Mouse (Mus musculus) adrenal gland, postnatal 25 days (tissue): ENCODE measurements around the gene Adcy6. TPM values are rescaled to one million over a fixed set of nuclear protein-coding genes. Genes with fewer than 3 reads are reported as not detected.
A peak's percentile ranks its signal among the peaks of the same experiment; 100 is the strongest.
"Not testable (repeated sequence)": the region's sequence is repeated elsewhere in the genome, so short reads cannot be mapped to it uniquely, and the experiment has no call there.

Experiments used
- DNase-seq: peaks from one replicate; pipeline ENCODE4 v3.0.0; 2021; ENCODE audit warnings: mixed read lengths
- total RNA-seq: library from RNA; stranded (reverse); gene quantifications from 2 replicates; pipeline ENCODE4 v1.2.3, GENCODE M21; 2021

Adcy6 gene
- total RNA-seq, 1 experiment from 2014 or later, result 48.9 TPM

DNA sequence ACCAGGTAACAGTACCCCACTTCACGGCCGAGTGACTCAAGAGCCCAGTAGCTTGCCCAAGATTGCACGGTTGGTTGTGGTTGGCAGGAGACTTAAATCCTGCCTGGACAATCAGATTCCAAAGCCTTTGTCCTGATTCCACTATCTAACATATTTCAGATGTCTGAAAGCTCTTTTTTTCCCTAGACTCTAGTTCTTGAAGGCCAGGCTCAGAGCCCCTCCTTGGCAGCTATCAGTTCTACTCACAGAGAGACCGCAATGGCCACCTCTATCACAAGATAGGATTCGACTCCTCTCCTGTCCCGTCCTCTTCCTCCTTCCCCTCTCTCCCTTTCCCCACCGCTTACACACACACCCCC lies 8.1 kb downstream of the Adcy6 start:
- no peak for DNase-seq

DNA sequence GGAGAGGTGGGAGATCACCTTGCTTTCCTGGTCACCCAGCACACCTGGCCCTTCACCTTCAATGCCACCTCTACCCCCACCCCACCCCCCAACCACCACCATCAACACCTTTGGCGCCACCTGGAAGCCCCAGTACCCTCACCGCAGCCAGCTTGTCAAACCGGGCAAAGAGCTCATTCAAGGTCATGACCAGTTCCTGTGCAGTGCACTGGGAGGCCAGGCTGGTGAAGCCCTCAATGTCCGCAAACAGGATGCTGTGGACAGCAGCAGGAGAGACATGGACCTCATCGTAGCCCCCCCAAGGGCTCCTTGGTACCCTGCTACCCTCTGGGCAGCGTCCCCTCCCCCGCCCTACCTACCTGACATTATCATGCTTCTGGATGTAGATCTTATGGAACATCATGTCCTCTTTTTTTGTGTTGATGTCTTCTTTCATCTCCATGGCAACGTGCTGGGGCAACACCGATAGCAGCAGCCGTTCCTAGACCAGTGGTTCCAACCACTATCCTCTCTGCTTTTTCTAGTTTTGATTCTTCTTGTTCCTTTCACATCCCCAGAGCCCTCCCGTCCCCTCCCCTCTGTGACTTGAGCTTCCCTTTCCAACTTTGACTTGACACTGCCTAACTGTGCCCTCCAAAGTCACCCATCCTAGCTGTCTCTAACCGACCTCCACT lies 9.7 kb downstream of the Adcy6 start:
- DNase-seq, result no peak

DNA sequence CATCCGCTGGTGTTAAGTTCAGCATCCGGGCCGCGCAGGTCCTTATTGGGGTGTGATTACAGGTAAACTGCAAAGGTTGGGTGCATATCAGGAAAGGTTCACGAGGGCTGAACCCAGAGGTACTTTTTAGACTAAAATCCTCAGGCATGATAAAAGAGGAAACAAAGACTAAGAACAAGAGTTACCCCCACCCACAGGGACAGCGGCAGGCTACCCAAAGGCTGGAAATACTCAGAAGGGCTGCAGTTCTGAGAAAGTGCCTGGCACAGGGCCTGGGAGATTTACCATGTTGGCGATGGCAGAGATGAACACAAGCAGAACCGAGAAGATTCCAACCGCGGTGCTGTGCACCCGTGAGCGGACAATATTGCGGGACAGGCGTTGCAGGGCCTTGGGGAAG lies 13.3 kb downstream of the Adcy6 start:
- no peak for DNase-seq

DNA sequence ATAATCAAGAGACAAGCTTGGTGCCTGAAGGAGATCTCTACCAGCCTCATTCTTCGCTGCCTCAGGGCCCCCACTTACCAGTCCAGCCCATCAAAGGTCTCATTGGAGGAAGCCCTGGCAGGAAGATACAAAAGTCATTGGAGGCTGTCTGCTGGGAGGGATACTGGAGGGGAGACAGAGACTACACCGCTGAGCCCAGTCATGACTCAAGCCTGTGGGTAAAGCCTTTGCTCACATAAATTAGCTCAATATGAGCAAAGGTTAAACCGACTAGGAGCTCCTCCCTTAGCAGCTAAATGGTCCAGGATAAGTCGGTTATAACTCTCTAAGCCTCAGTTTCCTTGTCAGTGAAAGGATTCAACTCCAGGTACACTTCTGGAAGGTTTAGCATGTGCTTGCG lies 14.8 kb downstream of the Adcy6 start:
- no peak for DNase-seq

DNA sequence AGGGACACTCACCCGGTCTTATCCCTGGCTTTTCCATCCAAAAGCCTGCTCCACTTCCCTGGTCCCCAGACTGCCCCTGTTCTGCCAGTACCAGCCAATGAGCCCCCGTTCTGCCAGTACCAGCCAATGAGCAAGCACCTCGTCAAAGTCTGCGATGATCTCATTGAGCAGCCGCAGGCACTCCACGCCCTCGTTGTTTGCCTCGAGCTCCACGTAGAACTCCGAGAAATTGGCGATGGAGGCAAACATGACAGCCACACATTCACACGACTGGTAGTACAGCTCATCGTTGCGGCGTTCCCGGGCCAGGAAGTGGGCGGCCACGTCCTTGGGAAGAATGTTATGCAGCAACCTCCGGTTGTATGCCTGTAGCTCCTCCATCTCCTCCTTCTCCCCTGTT lies 15.7 kb downstream of the Adcy6 start:
- DNase-seq, result no peak

DNA sequence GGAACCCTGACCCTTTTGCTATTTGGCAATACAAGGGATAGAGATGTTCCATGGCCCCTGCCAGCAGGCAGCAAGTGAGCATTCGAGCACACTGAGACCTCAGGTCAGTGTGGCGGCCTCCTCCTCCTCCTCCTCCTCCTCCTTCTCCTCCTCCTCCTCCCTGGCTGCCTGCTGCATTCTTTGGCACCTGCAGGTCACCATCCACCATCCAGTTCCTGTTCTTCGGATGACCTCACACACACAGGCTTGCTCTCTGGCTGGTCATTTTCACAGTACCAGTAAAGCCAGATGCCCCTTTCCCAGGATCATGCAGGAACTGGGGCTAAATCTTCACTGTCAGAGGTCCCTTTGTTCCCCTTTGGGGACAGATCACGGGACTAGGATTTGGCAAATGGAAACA lies 18.5 kb downstream of the Adcy6 start:
- DNase-seq, result no peak

DNA sequence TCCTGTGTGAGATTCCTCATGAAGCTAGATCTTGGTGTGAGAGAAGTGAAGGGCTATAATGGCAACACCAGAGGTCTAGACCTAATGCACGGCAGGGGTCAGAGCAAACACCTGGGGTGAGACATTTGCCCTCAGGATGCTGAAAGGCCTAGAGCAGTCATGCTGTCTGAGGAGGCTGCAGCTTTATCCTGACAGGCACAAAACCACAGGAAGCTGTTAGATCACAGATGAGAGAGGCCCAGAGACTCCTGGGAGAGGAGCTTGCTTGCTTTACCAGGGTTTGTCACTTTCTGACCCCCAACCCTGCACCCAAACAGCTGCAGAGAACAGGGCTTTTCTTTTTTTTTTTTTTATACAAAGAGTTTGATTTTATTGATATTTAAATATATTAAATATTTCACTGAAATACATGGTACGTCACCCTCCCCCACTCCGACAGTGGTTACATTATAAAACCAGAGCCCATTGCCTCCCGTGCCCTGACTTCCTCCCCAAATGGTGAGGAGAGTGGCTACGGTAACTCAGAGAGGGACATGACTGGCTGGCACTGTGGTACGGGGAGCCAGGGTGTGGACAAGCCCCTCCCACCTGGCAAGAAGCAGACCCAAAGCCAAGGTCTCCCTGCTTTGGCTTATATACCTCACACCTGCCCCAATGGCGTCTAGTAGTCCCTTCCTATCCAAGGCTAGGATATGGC lies 20.1 kb downstream of the Adcy6 start:
- DNase-seq, result no peak

DNA sequence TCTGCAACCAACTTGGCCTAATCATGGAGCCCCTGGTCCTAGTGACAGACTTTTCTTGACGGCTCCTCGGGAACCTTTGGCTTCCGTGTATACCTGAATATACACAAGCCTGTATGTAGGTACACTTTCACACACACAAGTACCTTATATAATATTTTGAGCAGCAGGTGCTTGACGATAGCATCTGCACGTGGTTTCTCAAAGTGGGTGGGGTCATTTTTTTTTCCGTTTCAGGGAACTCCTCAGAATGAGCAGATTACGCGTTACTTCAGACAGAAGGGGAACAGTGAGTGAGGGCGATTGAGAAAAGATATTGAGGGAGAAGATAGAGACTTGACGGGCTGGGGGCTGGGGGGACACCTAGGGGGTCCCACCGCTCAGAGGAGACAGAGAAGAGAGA lies 22.1 kb downstream of the Adcy6 start:
- no peak for DNase-seq

DNA sequence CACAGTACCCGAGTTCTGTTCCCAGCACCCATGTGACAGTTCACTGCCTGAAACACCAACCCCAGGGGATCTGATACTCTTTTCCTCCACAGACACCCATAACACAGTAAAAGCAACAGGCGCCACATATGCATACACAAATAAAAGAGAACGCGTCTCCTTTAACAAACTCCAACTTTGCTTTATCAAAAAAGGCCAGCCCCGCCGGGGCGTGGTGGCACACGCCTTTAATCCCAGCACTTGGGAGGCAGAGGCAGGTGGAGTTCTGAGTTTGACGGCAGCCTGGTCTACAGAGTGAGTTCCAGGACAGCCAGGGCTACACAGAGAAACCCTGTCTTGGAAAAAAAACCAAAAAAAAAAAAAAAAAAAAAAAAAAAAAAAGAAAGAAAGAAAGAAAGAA lies 23.7 kb downstream of the Adcy6 start:
- not testable (repeated sequence) for DNase-seq

DNA sequence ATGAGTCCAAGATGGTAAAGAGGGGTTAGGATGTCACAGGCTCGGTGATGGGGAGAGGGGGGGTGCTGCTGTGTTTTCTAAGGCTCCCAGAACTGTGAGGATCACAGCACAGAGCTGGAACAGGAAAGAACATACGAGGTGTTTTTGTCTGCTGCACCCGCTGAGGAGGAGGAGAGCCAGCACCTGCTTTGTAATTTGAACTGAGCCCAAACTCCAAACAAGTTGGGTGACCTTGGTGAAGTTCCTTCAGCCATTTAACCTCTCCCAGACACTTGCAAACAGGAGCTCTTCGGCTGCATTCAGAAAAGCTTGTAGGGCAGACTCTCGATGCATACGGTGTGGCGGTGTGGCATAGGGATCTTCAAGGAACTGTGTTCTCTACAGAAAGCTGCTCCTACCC lies 24.5 kb downstream of the Adcy6 start:
- no peak for DNase-seq

DNA sequence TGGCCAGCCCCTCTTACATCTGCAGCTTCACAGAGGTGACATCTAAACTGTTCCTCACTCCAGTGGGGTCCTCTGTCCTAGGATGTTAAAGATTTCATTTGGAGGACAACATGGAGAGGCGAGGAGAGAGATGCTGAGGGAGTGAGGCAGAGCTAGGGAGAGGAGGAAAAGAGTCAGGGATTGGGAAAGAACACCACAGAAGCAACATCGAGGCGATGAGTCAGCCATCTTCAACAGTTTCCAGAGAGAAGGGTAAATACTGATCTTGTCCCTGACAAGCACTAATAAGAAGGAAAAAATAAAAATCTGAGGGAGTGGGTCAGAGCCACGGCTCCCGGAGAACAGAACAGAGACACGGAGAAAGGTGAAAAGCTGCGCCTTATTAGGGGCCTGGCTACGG lies 26.9 kb downstream of the Adcy6 start:
- no peak for DNase-seq

DNA sequence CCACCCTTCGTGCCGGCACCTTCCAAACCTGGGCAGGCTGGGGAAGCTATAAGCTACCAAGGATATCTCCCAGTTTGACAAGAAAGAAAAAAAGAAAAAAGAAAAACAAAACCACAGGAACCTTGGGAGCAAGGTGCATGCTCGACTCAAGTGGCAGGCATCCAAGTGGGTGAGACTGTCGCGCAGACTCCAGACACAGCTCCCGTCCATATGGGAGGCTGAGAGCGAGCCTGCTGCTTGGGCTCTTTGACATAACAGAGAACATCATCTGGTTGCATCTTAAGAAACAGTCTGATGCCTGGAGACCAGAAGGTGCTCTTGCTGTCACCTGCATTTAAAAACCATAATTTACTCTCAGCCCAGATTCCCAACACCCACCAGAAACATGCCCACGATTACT lies 27.5 kb downstream of the Adcy6 start:
- DNase-seq, result no peak

DNA sequence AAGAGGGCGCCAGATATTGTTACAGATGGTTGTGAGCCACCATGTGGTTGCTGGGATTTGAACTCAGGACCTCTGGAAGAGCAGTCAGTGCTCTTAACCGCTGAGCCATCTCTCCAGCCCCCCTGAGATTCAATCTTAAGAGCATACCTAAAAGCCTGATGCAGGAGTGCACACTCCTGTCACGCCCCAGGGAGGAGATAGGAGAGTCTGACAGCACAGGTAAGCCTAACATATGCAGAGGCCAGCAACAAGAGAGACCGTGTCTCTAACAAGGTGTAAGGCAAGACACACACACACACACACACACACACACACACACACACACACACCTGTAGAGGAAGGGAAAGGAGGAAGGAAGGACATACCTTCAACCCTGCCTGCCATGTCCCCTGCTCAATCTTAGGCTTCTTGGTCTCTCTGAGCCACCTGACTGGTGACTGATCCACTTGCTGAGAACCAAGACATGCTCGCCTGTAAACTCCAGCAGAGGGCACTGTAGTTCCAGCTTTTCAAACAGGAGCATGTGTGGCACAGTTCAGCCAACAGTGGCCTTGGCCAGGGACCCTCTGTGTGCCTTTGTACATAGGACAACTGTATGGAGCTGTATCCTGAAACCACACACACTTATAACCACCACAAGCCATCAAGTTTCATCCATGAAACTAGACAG lies 29.9 kb downstream of the Adcy6 start:
- peak; percentile 61 for DNase-seq

DNA sequence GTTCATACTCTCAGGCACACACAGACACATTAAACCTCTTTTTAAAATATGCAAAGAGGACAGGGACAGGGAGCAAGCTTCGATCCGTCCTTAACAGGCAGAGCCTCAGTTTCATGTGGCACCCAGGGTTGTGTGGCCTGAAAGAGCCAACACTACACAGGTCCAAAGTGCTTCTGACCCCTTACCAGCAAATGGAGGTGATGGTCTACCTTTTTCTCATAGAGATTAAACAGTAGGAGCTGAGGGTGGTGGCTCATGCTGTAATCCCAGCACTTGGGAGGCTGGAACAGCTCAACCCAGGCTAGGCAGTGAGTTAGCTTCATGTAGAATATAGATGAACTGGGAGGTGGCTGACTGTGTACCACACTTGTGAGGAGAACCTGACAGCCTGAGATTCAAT lies 30.6 kb downstream of the Adcy6 start:
- DNase-seq, result no peak

DNA sequence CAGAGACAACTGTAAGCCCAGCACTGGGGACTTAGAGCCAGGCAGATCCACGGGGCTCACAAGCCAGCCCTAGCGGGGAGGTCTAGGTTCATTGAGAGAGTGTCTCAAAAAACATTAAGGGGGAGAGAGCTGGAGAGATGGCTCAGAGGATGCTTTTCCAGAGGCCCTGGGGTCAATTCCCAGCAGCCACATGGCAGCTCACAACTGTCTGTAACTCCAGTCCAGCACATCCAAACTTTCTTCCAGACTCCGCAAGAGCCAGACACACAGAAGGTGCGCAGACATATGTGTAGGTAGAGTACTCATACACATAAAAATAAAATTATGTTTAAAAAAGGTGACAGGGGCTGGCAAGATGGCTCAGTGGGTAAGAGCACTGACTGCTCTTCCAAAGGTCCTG lies 36.6 kb downstream of the Adcy6 start:
- DNase-seq, result no peak

DNA sequence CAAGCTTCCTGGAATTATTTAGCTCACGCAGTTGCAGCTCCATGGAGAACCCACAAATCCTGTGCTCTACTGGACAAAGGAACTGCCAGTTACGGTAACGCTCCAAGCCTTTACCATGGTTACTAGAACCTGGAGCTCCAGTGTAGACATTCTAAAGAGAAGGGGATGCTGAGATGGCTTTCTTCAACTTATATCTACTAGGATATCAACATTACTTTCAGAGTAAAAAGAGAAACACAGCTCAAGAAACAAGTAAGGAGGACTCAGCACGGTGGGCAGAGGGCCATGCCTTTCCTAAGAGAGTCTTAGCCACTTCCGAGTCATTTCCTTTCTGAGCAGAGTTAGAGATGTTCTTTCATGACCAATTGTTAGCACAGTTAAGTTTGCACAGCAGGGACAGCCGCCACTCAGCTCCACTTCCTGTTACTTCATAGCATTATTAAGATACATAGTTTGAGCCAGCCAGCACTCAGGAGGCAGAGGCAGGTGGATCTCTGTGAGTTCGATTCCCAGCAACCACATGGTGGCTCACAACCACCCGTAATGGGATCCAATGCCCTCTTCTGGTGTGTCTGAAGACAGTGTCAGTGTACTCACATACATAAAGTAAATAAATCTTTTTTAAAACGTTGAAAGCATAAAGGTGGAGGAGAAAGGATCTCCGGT lies 38.9 kb downstream of the Adcy6 start, which contains the start of the genes Ccnt1 and 4930415O20Rik:
Gene Ccnt1, minus strand, starts transcription at position 51 of the 666 bp plus-strand sequence.
Gene 4930415O20Rik, plus strand, starts transcription at position 132 of the 666 bp plus-strand sequence.
- DNase-seq, result no peak

DNA sequence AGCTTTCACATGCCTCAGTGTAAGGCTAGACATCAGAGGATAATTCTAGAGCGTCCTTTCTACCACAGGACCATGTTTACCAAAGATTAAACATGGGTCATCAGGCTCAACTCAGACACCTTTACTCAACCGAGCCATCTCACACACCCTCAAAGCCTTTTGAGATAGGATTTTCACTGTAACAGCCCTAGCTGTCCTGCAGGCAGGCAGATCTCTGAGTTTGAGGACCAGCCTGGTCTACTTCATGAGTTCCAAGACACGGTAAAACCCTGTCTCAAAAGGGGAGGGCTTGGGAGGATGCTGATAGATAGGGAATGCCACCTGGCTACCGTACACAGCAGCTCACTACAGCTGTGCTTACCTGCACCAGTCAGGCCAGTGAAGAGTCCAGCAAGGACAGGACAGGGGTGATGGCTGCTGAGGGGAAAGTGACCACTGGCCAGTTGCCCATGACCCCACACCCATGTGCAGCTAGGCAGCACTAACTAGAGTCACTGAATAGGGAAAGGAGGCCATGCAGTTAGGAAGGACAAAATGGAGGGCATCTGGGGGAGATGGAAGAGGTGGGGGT lies 40.0 kb downstream of the Adcy6 start:
- DNase-seq, result no peak

DNA sequence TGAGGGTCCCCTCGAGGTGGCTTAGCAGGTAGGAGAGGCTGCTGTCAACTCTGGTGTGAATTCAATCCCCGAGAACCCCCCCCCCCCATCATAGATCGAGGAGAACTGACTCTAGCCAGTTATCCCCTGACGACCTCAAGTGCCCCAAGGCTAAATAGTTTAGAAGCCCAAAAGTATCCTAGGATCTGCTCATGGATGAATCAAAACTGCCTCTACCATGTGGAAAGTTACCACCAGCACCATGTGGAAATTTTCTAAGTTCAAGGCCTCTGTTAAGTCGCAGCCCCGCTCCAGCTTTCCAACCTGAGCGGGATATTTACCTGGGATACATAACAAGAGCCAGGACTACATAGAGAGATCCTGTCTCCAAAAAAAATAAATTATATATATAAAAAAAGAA lies 40.7 kb downstream of the Adcy6 start:
- no peak for DNase-seq

DNA sequence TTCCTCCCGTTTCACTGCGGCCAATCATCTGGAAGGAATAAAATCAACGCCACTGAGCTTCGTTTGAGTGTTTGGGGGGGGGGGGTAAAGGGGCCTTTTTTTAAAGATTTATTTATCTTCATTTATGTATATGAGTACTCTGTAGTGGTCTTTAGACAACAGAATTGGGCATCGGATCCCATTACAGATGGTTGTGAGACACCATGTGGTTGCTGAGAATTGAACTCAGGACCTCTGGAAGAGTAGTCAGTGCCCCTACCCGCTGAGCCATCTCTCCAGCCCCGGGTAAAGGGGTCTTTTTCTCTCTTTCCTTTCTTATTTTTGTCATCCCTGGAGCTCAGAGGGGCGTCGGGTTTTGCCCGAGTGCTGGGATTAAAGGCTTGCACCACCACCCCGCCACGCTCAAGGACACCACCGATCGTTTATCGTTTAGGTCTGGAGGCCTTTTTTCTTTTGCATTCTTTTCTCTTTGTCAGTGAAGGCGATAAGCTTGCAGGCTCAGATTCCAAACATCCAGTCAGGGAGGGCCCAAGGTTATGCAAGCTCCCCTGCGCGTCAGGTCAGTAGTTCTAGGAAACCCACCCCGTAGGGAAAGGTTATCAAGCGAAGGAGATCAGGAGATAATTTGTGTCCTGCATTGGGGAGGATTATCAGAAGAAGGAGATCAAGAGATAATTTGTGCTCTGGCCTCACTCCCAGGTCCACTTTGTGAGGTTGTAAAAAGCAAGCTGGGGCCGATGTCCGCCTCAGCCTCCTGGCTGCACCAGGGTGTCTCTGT lies 41.4 kb downstream of the Adcy6 start:
- DNase-seq, result peak; percentile 26

DNA sequence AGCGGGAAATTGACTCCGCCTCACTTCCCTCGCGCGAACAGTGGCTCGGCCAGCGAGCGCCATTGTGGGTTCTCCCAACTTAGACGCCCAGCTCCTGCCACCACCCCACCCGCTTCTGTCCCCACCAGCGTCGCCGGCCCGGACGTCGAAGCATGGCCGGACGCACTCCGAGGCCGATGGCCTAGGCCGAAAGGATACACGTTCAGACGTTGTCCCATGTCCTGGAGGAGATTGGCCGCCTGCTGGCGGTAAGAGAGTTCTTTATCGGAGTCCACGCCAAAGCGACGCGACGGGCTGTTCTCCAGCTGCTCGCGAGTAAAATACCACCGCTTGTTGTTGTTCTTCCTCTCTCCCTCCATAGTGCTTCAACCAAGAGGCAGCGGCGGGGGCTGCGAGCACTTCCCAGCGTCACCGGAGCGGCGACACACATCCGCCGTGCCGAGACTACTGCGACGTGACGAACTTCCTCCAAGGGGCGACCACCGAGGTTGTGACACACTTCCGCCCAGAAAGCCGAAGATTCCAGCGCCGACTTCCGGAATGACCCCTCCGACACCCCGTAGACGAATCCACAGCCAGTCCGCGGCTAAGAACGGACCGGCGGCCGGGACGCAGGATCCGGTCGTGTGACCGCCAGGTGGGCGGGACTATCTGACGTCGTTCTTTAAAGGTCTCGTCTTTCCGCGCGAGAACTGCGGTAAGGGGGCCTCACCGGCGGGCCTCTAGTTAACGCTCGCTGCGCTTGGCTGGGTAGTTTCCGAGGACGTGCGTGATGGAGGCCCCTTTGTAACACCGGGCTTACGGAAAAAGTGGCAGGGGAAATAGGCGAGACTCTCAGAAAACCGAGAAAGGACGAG lies 42.4 kb downstream of the Adcy6 start:
- peak; percentile 99 for DNase-seq

DNA sequence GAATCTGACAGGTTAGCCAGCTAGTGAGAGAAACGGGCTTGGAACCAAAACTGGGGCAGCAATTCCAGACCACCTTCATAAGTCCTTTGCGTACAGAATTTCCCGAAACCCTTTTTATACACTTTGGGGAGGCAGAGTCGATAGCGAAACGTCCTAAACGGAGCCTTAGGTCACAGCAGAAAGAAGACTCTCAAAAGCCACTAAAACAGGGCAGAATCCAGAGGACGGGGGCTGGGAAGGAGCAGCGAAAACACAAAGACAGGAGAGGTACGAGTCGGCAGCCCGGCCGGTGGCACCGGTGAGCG lies 43.0 kb downstream of the Adcy6 start:
- no peak for DNase-seq
